Mouse (Mus musculus): ENCODE measurements around the gene Dgki.

DNA sequence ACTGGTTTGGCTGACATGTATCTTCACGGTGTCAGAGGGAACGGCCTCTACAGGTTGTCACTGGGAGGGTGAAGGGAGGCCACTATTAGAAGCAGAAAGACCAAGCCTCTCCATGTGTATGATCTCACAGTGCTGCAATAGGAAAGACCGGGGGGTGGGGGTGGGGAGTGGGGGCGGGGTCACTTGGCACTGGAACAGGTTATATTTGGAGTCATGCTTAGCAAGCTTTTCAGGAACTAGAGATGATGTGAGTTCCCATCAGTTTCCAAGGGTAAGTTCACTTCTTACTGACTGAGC, 156.2 kb downstream of the Dgki start:
- no peak for TF ChIP-seq EP300 (IDR thresholded peaks at IDR 0.05; ENCODE audit: insufficient read depth, low read depth, low read length)
- TF ChIP-seq POLR2A (IDR thresholded peaks at IDR 0.05; ENCODE audit: insufficient read depth, low read depth, low read length), result no peak
- no peak for TF ChIP-seq CTCF (IDR thresholded peaks at IDR 0.05)
